Mouse (Mus musculus) liver, adult 2 months (tissue): Measurements from ENCODE around the gene Hpgds. TPM values are rescaled to one million over a fixed set of nuclear protein-coding genes. Genes with fewer than 3 reads are reported as not detected.

Experiments used
- DNase-seq: peaks from one replicate; pipeline ENCODE4 v3.0.0-alpha.2; 2011; ENCODE audit warnings: low read depth, low spot score; ENCODE audit errors: extremely low read depth
- H3K27ac ChIP-seq: fragments of 200-500 bp; replicated peaks from 2 replicates; pipeline ENCODE4 v1.5.1; 2012; ENCODE audit warnings: low read depth, mild to moderate bottlenecking, control low read depth, inconsistent platforms, low read length; ENCODE audit not compliant: insufficient read depth
- H3K27me3 ChIP-seq: fragments of 200-500 bp; 2 replicates; pipeline ENCODE4 v1.6.1; 2012; ENCODE audit warnings: mild to moderate bottlenecking, moderate library complexity, low read length, inconsistent platforms; ENCODE audit not compliant: control insufficient read depth, insufficient read depth
- H3K36me3 ChIP-seq: fragments of 200-500 bp; 2 replicates; pipeline ENCODE4 v1.6.1; 2012; ENCODE audit warnings: low read length, inconsistent platforms; ENCODE audit not compliant: control insufficient read depth, insufficient read depth
- H3K4me1 ChIP-seq: fragments of 200-500 bp; 2 replicates; pipeline ENCODE4 v1.6.1; 2011; ENCODE audit warnings: low read length; ENCODE audit not compliant: control insufficient read depth, insufficient read depth
- H3K4me3 ChIP-seq: fragments of 200-500 bp; 2 replicates; pipeline ENCODE4 v1.5.1; 2011; ENCODE audit warnings: low read depth, mild to moderate bottlenecking, control low read depth, low read length, moderate library complexity; ENCODE audit not compliant: insufficient read depth
- H3K79me2 ChIP-seq: fragments of 200-500 bp; 2 replicates; pipeline ENCODE4 v1.6.1; 2012; ENCODE audit warnings: inconsistent platforms, mild to moderate bottlenecking, low read length, moderate library complexity; ENCODE audit not compliant: control insufficient read depth, insufficient read depth
- H3K9ac ChIP-seq: fragments of 200-500 bp; 2 replicates; pipeline ENCODE4 v1.6.1; 2012; ENCODE audit warnings: low read depth, mild to moderate bottlenecking, control low read depth, inconsistent platforms, low read length
- CTCF ChIP-seq: fragments of 200-500 bp; IDR thresholded peaks from 2 replicates; pipeline ENCODE4 v1.5.1; 2011; ENCODE audit warnings: low read depth, low read length, control low read depth
- POLR2A ChIP-seq: fragments of 200-500 bp; IDR thresholded peaks from 2 replicates; pipeline ENCODE4 v1.6.1; 2011; ENCODE audit warnings: low read length, control low read depth; ENCODE audit not compliant: insufficient read depth; ENCODE audit errors: extremely low read depth
- WGBS: fragments of 180-500 bp; shearing (Covaris S2); methylation state at CpG from one replicate; pipeline ENCODE4 v1.1.7; 2018; 5-methylcytosine and 5-hydroxymethylcytosine counted together
- polyA plus RNA-seq: library from polyadenylated mRNA; depleted of rRNA; stranded (reverse); fragments of >200 nt; gene quantifications from 2 replicates; pipeline ENCODE4 v1.2.3, GENCODE M21; 2012; rRNA removed
- total RNA-seq: library from RNA; depleted of rRNA; stranded (reverse); fragments of >200 nt; gene quantifications from 2 replicates; pipeline ENCODE4 v1.2.3, GENCODE M21; 2014; rRNA removed

Hpgds gene
- total and polyA plus RNA-seq, 2 experiments: 0.09 to 1.8 TPM

GRCm38 (mm10) chr6:65075201-65075600, 69.5 kb downstream of the Hpgds start:
- TF ChIP-seq POLR2A (no peak), CTCF (no peak)
- no peak for DNase-seq
- Histone ChIP-seq H3K79me2 (no peaks in the 10 kb centered on the region), H3K4me3 (no peak overlapping the region), H3K9ac (no peak overlapping the region), H3K36me3 (peaks cover 42% of the 10 kb centered on the region), H3K27me3 (no peaks in the 10 kb centered on the region), H3K4me1 (no peaks in the 10 kb centered on the region), H3K27ac (no peak overlapping the region)
- WGBS: 92% methylated on average over 2 of the region's 2 CpGs

Other genes starting within 250 kb of the Hpgds start
- 21.1 and 25.6 TPM in 2 replicates for gene Smarcad1, start 102.3 kb downstream of the Hpgds start, total RNA-seq
- 3.0 and 4.8 TPM in 2 replicates for gene Smarcad1, start 102.3 kb downstream of the Hpgds start, polyA plus RNA-seq
- gene C130060K24Rik, start 236.2 kb upstream of the Hpgds start, total RNA-seq: not detected in 2 replicates
- gene C130060K24Rik, start 236.2 kb upstream of the Hpgds start, polyA plus RNA-seq: not detected in 2 replicates